In genomic region chr17:56106981-56107380, GRCm38 (mm10) we compare ENCODE assay signal across 21 mouse cellular contexts. TPM values are rescaled to one million over a fixed set of nuclear protein-coding genes. Genes with fewer than 3 reads are reported as not detected.
"Had no signal": no experiment of that assay in that cellular context is flagged by ENCODE, and none has a peak within 500 bp of the region (broad histone marks: within the 10 kb centered on the region; RNA-seq: fewer than 3 reads in every experiment).

No protein-coding gene starts in this region.

- H3K27ac ChIP-seq: liver, embryonic 13.5 days; midbrain, embryonic 12.5 days; midbrain, embryonic 15.5 days; neural tube, embryonic 13.5 days; stomach, embryonic 15.5 days had no signal

- H3K4me3 ChIP-seq: left cerebral cortex, adult 2 months; liver, embryonic 13.5 days; midbrain, embryonic 12.5 days; midbrain, embryonic 15.5 days; myocyte; neural tube, embryonic 13.5 days; stomach, embryonic 15.5 days had no signal

- H3K4me1 ChIP-seq: midbrain, embryonic 12.5 days; midbrain, embryonic 15.5 days; stomach, embryonic 15.5 days had no signal

- H3K27me3 ChIP-seq: liver, embryonic 13.5 days; midbrain, embryonic 12.5 days; midbrain, embryonic 15.5 days; neural tube, embryonic 13.5 days; stomach, embryonic 15.5 days had no signal

- DNase-seq: kidney, adult 9 months; kidney, postnatal 14 days; kidney, postnatal 4 days; layer of hippocampus, adult 9-11 months; liver, embryonic 13.5 days; lung, adult 2 months; lung, postnatal 14 days; lung, postnatal 4 days; retina, postnatal 1 day; right cerebral cortex, postnatal 25 days; spleen, adult 18-20 months; thymus, postnatal 25 days had no signal

- H3K9me3 ChIP-seq: liver, embryonic 13.5 days; midbrain, embryonic 12.5 days; midbrain, embryonic 15.5 days; neural tube, embryonic 13.5 days; stomach, embryonic 15.5 days had no signal

RNA-seq across cellular contexts. Expression of gene Plin4, which starts 2.6 kb away (rescaled TPM):
- total RNA-seq: megakaryocyte progenitor cell, adult 5-6 weeks; megakaryocyte-erythroid progenitor cell, adult 5-6 weeks; monocyte, adult 5-6 weeks had no signal
- polyA plus RNA-seq: liver, embryonic 13.5 days had no signal

RNA-seq across cellular contexts. Expression of gene Plin5, which starts 10.4 kb away (rescaled TPM):
- total RNA-seq: megakaryocyte progenitor cell, adult 5-6 weeks; megakaryocyte-erythroid progenitor cell, adult 5-6 weeks; monocyte, adult 5-6 weeks had no signal

RNA-seq across cellular contexts. Expression of gene Lrg1, which starts 14.8 kb away (rescaled TPM):
- total RNA-seq: monocyte, adult 5-6 weeks had no signal
